Mouse (Mus musculus): ENCODE measurements at regions not wholly inside any gene's neighbourhood (a gene's known extent, or its start where the extent isn't known, plus 50 kb on each side); places are given as distances from the start of the nearest gene placed in this dataset.

- TF ChIP-seq POLR2A (IDR thresholded peaks at IDR 0.05; ENCODE audit: low read depth, low read length), result no peak
- TF ChIP-seq CTCF (IDR thresholded peaks at IDR 0.05; ENCODE audit: extremely low read depth, insufficient read length, insufficient replicate concordance, low read depth, low read length), result no peak
These were observed 596.8 kb upstream of the Camk1g start for GRCm38 (mm10) chr1:193966652-193967555.

Data from small intestine, adult 2 months (tissue).